Mouse (Mus musculus): ENCODE results near the gene Luc7l3.

DNA sequence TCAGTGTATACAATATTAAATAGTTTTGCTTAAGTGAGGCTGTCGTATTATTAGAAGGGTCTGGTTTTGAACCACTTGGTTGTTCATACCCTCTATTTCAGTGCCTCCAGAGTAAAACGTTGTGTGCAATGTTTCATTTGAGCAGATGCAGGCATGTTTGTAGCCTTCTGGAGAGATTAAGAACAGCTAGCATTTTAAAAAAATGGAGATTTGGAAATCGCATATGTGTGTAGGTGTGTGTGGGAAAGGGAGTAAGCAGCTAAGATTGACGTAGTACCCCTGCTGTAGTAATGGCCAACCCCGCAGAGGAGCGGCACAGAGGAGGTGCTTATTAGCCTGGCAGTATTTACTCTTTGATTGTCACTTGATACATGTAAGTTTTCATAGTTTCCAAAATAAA, 10.9 kb upstream of the Luc7l3 start:
- TF ChIP-seq CTCF (IDR thresholded peaks at IDR 0.05; ENCODE audit: insufficient read depth, low read length) = no peak
- no peak for TF ChIP-seq POLR2A (IDR thresholded peaks at IDR 0.05; ENCODE audit: borderline replicate concordance, extremely low read depth, low read depth, low read length)

Measured in lung, adult 2 months (tissue).